Mouse (Mus musculus): ENCODE measurements around the gene Myo18a.

- TF ChIP-seq POLR2A (IDR thresholded peaks at IDR 0.05; ENCODE audit: borderline replicate concordance, extremely low read depth, insufficient read depth, insufficient read length, poor library complexity, severe bottlenecking) (no peak), CTCF (IDR thresholded peaks at IDR 0.05; ENCODE audit: borderline replicate concordance, extremely low read depth, insufficient read depth, insufficient read length) (no peak)
Observed at GRCm38 (mm10) chr11:77725183-77725582, 37.9 kb upstream of the Myo18a start, which contains the start of gene Cryba1.
